7 mouse cellular contexts compared by ENCODE assay signal in genomic region chr4:53886342-53887088, GRCm38 (mm10).
DNase-seq lines count a peak whose midpoint lies in the region; ATAC-seq lines count a peak whose summit lies in the region.

No protein-coding gene starts in this region.

- no peak for ATAC-seq in liver, embryonic 11.5 days (replicated peaks; ENCODE audit: low FRiP score)
- ATAC-seq in forebrain, embryonic 16.5 days = no peak
- no peak for ATAC-seq in intestine, embryonic 15.5 days
- ATAC-seq in neural tube, embryonic 14.5 days (ENCODE audit: low read depth) = 0 out of 2 replicates have a peak, but pooled peaks have one; percentile 36

- no peaks in the 10 kb centered on the region for H3K4me1 ChIP-seq in liver, embryonic 11.5 days (replicated peaks; ENCODE audit: control insufficient read depth, insufficient read depth, low read length)
- H3K4me1 ChIP-seq in forebrain, embryonic 16.5 days (replicated peaks; ENCODE audit: control insufficient read depth, insufficient read depth, low read length) = 0 out of 2 replicates have a peak, but pooled peaks cover 5% of the 10 kb centered on the region
- no peaks in the 10 kb centered on the region for H3K4me1 ChIP-seq in intestine, embryonic 15.5 days (replicated peaks)
- H3K4me1 ChIP-seq in neural tube, embryonic 14.5 days (ENCODE audit: control insufficient read depth, insufficient read depth, low read length) = no peaks in the 10 kb centered on the region

- no peaks in the 10 kb centered on the region for H3K27me3 ChIP-seq in liver, embryonic 11.5 days (replicated peaks; ENCODE audit: control insufficient read depth, insufficient read depth, low read length)
- no peaks in the 10 kb centered on the region for H3K27me3 ChIP-seq in forebrain, embryonic 16.5 days (replicated peaks; ENCODE audit: control insufficient read depth, insufficient read depth, low read length)
- H3K27me3 ChIP-seq in intestine, embryonic 15.5 days (replicated peaks) = no peaks in the 10 kb centered on the region
- no peaks in the 10 kb centered on the region for H3K27me3 ChIP-seq in neural tube, embryonic 14.5 days (ENCODE audit: control insufficient read depth, insufficient read depth, low read length)

- DNase-seq in liver, embryonic 11.5 days (ENCODE audit: low spot score) = no peak
- DNase-seq in liver = no peak
- DNase-seq in spleen, postnatal 14 days (ENCODE audit: low spot score in 2 of 2) = no peak
- DNase-seq in urinary bladder, adult 18-20 months (ENCODE audit: low spot score in 2 of 2) = no peak

- H3K4me3 ChIP-seq in liver, embryonic 11.5 days (ENCODE audit: low read depth, low read length) = no peak overlapping the region
- no peak overlapping the region for H3K4me3 ChIP-seq in forebrain, embryonic 16.5 days (replicated peaks; ENCODE audit: low read length)
- peak overlapping the region; percentile 18 for H3K4me3 ChIP-seq in intestine, embryonic 15.5 days (replicated peaks)
- no peak overlapping the region for H3K4me3 ChIP-seq in neural tube, embryonic 14.5 days (ENCODE audit: low read depth, low read length)

- no peak overlapping the region for H3K9ac ChIP-seq in liver, embryonic 11.5 days (ENCODE audit: low read depth, low read length)
- no peak overlapping the region for H3K9ac ChIP-seq in forebrain, embryonic 16.5 days (replicated peaks; ENCODE audit: low read depth, low read length)
- H3K9ac ChIP-seq in intestine, embryonic 15.5 days = no peak overlapping the region
- H3K9ac ChIP-seq in neural tube, embryonic 14.5 days (replicated peaks; ENCODE audit: low read depth, low read length) = no peak overlapping the region

- no peaks in the 10 kb centered on the region for H3K36me3 ChIP-seq in liver, embryonic 11.5 days (ENCODE audit: control insufficient read depth, insufficient read depth, low read length)
- no peaks in the 10 kb centered on the region for H3K36me3 ChIP-seq in forebrain, embryonic 16.5 days (ENCODE audit: control insufficient read depth, insufficient read depth)
- no peaks in the 10 kb centered on the region for H3K36me3 ChIP-seq in intestine, embryonic 15.5 days
- H3K36me3 ChIP-seq in neural tube, embryonic 14.5 days (ENCODE audit: control insufficient read depth, insufficient read depth, low read length) = no peaks in the 10 kb centered on the region

- no peak overlapping the region for H3K27ac ChIP-seq in liver, embryonic 11.5 days (ENCODE audit: low read depth, low read length)
- H3K27ac ChIP-seq in forebrain, embryonic 16.5 days (ENCODE audit: low read length) = no peak overlapping the region
- peak overlapping the region; percentile 20; the same call in 1 of the 2 replicates for H3K27ac ChIP-seq in intestine, embryonic 15.5 days
- no peak overlapping the region for H3K27ac ChIP-seq in neural tube, embryonic 14.5 days (ENCODE audit: low read depth, low read length)

- H3K9me3 ChIP-seq in liver, embryonic 11.5 days (ENCODE audit: control insufficient read depth, low read length) = no peaks in the 10 kb centered on the region
- no peaks in the 10 kb centered on the region for H3K9me3 ChIP-seq in forebrain, embryonic 16.5 days (ENCODE audit: control insufficient read depth, low read length)
- H3K9me3 ChIP-seq in intestine, embryonic 15.5 days = no peaks in the 10 kb centered on the region
- no peaks in the 10 kb centered on the region for H3K9me3 ChIP-seq in neural tube, embryonic 14.5 days (ENCODE audit: control insufficient read depth, low read length)

- H3K4me2 ChIP-seq in liver, embryonic 11.5 days = peak overlapping the region; percentile 27
- peak overlapping the region; percentile 10 for H3K4me2 ChIP-seq in forebrain, embryonic 16.5 days (ENCODE audit: low read length)
- H3K4me2 ChIP-seq in intestine, embryonic 15.5 days (replicated peaks) = peak overlapping the region; percentile 47
- no peak overlapping the region; the same call in 1 of the 2 replicates for H3K4me2 ChIP-seq in neural tube, embryonic 14.5 days (ENCODE audit: low read depth, low read length)

- WGBS in liver, embryonic 11.5 days = 52% methylated on average over 22 of the region's 22 CpGs
- WGBS in forebrain, embryonic 16.5 days = 44% methylated on average over 22 of the region's 22 CpGs
- WGBS in intestine, embryonic 15.5 days = 23% methylated on average over 22 of the region's 22 CpGs
- 41% methylated on average over 22 of the region's 22 CpGs for WGBS in neural tube, embryonic 14.5 days
